Mouse (Mus musculus) small intestine, adult 2 months (tissue): ENCODE measurements around the gene Pitpnb. TPM values are rescaled to one million over a fixed set of nuclear protein-coding genes. Genes with fewer than 3 reads are reported as not detected.

Experiments used
- H3K27ac ChIP-seq: fragments of 200-500 bp; 2 replicates; pipeline ENCODE4 v1.5.1; 2012; ENCODE audit warnings: low read depth, low read length, control low read depth, inconsistent platforms; ENCODE audit not compliant: insufficient read depth
- H3K27me3 ChIP-seq: fragments of 200-500 bp; 2 replicates; pipeline ENCODE4 v1.6.1; 2012; ENCODE audit warnings: mild to moderate bottlenecking, moderate library complexity, low read length, inconsistent platforms; ENCODE audit not compliant: control insufficient read depth, insufficient read depth
- H3K36me3 ChIP-seq: fragments of 200-500 bp; 2 replicates; pipeline ENCODE4 v1.6.1; 2012; ENCODE audit warnings: mild to moderate bottlenecking, low read length, control low read depth, inconsistent platforms; ENCODE audit not compliant: control insufficient read depth, insufficient read depth
- H3K4me1 ChIP-seq: fragments of 200-500 bp; 2 replicates; pipeline ENCODE4 v1.6.1; 2012; ENCODE audit warnings: low read length, inconsistent platforms, mixed read lengths; ENCODE audit not compliant: control insufficient read depth, insufficient read depth, insufficient read length
- H3K4me3 ChIP-seq: fragments of 200-500 bp; 2 replicates; pipeline ENCODE4 v1.5.1; 2012; ENCODE audit warnings: low read depth, mild to moderate bottlenecking, control low read depth, inconsistent platforms, low read length, moderate library complexity
- CTCF ChIP-seq: fragments of 200-500 bp; IDR thresholded peaks from 2 replicates; pipeline ENCODE4 v1.5.1; 2012; ENCODE audit warnings: low read depth, mild to moderate bottlenecking, control low read depth, inconsistent platforms, low read length, moderate library complexity, mixed read lengths; ENCODE audit not compliant: insufficient replicate concordance, insufficient read length; ENCODE audit errors: extremely low read depth
- POLR2A ChIP-seq: fragments of 200-500 bp; IDR thresholded peaks from 2 replicates; pipeline ENCODE4 v1.6.1; 2012; ENCODE audit warnings: low read depth, mild to moderate bottlenecking, control low read depth, inconsistent platforms, low read length, moderate library complexity
- WGBS: fragments of 180-500 bp; shearing (Covaris S2); methylation state at CpG from one replicate; pipeline ENCODE4 v1.1.7; 2018; 5-methylcytosine and 5-hydroxymethylcytosine counted together
- polyA plus RNA-seq: library from polyadenylated mRNA; depleted of rRNA; stranded (reverse); fragments of >200 nt; gene quantifications from 2 replicates; pipeline ENCODE4 v1.2.3, GENCODE M21; 2012

Pitpnb gene
- polyA plus RNA-seq, 1 experiment, result 44.5 TPM

- H3K27ac ChIP-seq, result no peak overlapping the region
- WGBS, result under 1% methylated on average over 5 of the region's 5 CpGs
- no peaks in the 10 kb centered on the region for H3K4me1 ChIP-seq
- H3K4me3 ChIP-seq, result no peak overlapping the region
- TF ChIP-seq CTCF (peak; percentile 43; the same call in 1 of the 2 replicates), POLR2A (no peak)
- H3K36me3 ChIP-seq, result no peaks in the 10 kb centered on the region
- peaks cover 29% of the 10 kb centered on the region for H3K27me3 ChIP-seq
Observed at GRCm38 (mm10) chr5:111414192-111414591, 83.6 kb downstream of the Pitpnb start.

DNA sequence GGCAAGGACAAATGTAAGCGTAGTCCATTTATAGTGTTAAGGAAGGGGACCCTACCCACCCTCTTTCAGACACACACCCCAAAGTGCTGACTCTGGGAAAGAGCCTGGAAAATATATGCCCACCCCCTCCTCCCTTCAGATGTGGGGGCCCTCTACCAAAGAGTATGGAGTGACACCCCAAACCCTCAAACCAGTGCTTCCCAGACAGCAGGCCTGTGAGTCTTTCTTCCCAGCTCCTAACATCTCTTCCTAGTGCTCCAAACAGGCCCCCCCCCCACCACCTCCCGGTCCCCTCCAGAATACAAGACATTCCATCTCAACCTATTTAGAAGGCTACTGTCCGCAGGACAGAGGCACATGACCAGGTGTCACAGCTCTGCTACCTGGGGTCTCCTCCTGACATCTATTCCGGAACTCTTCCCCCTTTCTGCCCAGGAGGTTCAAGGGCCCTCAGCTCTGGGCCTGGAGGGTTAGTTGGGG, 84.2 kb downstream of the Pitpnb start:
- TF ChIP-seq CTCF (no peak), POLR2A (no peak)
- WGBS, result 71% methylated on average over 4 of the region's 4 CpGs
- peaks cover 31% of the 10 kb centered on the region for H3K27me3 ChIP-seq
- H3K27ac ChIP-seq, result no peak overlapping the region
- H3K4me3 ChIP-seq, result no peak overlapping the region
- H3K4me1 ChIP-seq, result no peaks in the 10 kb centered on the region
- no peaks in the 10 kb centered on the region for H3K36me3 ChIP-seq

GRCm38 (mm10) chr5:111415575-111415974, 85.0 kb downstream of the Pitpnb start:
- Histone ChIP-seq H3K27me3 (peaks cover 38% of the 10 kb centered on the region), H3K36me3 (no peaks in the 10 kb centered on the region), H3K27ac (no peak overlapping the region), H3K4me1 (no peaks in the 10 kb centered on the region), H3K4me3 (no peak overlapping the region)
- no peak for TF ChIP-seq POLR2A
- TF ChIP-seq CTCF, result no peak
- WGBS, result 10% methylated on average over 14 of the region's 14 CpGs

DNA sequence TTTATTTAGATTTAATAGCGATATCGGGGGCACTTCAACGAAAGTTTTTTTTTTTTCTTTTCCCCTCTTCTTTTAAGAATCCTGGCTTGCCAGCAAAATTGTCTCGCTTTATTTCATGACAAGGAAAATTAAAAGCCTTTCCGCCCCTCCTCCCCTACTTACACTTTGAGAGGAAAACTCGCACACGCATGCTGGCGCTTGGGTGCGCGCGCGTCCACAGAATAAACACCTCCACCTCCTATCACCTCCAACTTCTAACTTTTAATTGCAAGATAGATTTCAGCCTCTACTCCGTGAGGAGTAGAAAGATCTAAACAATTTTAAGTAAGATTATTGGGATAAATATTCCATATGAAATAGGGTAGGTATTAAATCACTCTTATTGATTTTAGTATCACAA, 85.5 kb downstream of the Pitpnb start:
- Histone ChIP-seq H3K36me3 (no peaks in the 10 kb centered on the region), H3K27ac (no peak overlapping the region), H3K4me3 (peak overlapping the region; percentile 74), H3K4me1 (no peaks in the 10 kb centered on the region), H3K27me3 (peaks cover 38% of the 10 kb centered on the region)
- WGBS, result 6% methylated on average over 13 of the region's 13 CpGs
- TF ChIP-seq CTCF (no peak), POLR2A (no peak)

GRCm38 (mm10) chr5:111416591-111417374, 86.2 kb downstream of the Pitpnb start, which contains the start of gene Mn1:
Gene Mn1, plus strand, starts transcription at chr5:111417362.
- H3K4me3 ChIP-seq, result peak within 1 kb of the TSS; percentile 74
- TF ChIP-seq CTCF (no peak), POLR2A (no peak)
- WGBS, result 1% methylated on average over 88 of the region's 88 CpGs

GRCm38 (mm10) chr5:111417378-111418131, 87.0 kb downstream of the Pitpnb start:
- H3K27me3 ChIP-seq, result peaks cover 38% of the 10 kb centered on the region
- no peak overlapping the region for H3K27ac ChIP-seq
- H3K4me1 ChIP-seq, result no peaks in the 10 kb centered on the region
- no peaks in the 10 kb centered on the region for H3K36me3 ChIP-seq
- 1% methylated on average over 105 of the region's 105 CpGs for WGBS
- TF ChIP-seq POLR2A (no peak), CTCF (no peak)
- peak overlapping the region; percentile 74 for H3K4me3 ChIP-seq

More at GRCm38 (mm10) chr5:111416591-111417374, 86.2 kb downstream of the Pitpnb start, which contains the start of gene Mn1:
- Histone ChIP-seq H3K4me1 (no peaks in the 10 kb centered on the region), H3K27ac (no peak within 1 kb of the TSS), H3K36me3 (no peaks in the 10 kb centered on the region), H3K27me3 (peaks cover 38% of the 10 kb centered on the region)

GRCm38 (mm10) chr5:111418202-111419120, 87.9 kb downstream of the Pitpnb start:
- TF ChIP-seq POLR2A (no peak), CTCF (no peak)
- WGBS, result 16% methylated on average over 63 of the region's 63 CpGs
- Histone ChIP-seq H3K36me3 (no peaks in the 10 kb centered on the region), H3K27me3 (peaks cover 38% of the 10 kb centered on the region), H3K4me3 (peak overlapping the region; percentile 74), H3K27ac (no peak overlapping the region), H3K4me1 (no peaks in the 10 kb centered on the region)
